Mouse (Mus musculus) gastrocnemius, adult 18-20 months (tissue): Measurements from ENCODE around the gene S100a16. TPM values are rescaled to one million over a fixed set of nuclear protein-coding genes. Genes with fewer than 3 reads are reported as not detected.

Experiments
- DNase-seq: peaks from one replicate; pipeline ENCODE4 v3.0.0; 2021; ENCODE audit warnings: low spot score
- total RNA-seq, 2 experiments: library from RNA; stranded (reverse); gene quantifications; 2 replicates each; pipeline ENCODE4 v1.2.3; 2021

S100a16 gene
- total RNA-seq, 2 experiments from 2014 or later, result 51.3 to 58.8 TPM

- DNase-seq, result peak; percentile 77
These were observed 48.5 kb downstream of the S100a16 start for GRCm38 (mm10) chr3:90585595-90585994.

- DNase-seq, result no peak
These were observed 49.1 kb downstream of the S100a16 start for GRCm38 (mm10) chr3:90586016-90586643.

- peak; percentile 87 for DNase-seq
These were observed 49.9 kb downstream of the S100a16 start for GRCm38 (mm10) chr3:90586906-90587305.

DNA sequence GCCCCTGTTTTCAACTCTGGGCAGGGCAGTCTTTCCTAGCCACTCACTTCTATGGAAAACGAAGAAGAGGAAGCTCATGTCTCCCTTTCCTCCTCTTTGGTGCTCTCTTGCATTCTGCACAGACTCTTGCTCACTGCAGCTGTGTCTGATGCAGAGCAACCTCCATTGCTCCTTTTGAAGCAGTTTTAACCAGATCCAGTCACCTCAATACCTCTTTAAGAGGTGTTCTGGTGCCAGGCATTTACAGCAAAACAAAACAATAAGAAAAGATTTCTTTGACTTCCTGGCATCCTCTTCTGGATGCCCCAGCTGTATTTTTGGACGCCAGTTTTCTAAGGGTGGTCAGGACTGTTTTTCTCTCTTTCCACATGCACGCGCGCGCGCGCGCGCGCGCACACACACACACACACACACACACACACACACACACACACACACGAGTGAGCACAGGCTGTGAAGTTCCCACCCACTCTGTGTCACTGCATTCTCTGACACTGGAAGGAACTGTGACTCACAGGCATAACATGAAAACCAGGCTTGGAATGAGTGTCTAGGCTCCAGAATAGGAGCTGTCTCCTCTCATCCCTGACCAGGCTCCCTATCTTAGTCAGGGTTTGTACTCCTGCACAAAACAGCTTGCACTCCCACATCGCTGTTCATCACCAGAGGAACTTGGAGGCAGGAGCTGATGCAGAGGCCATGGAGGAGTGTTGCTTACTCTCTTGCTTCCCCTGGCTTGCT, 50.5 kb downstream of the S100a16 start:
- peak; percentile 50 for DNase-seq

DNA sequence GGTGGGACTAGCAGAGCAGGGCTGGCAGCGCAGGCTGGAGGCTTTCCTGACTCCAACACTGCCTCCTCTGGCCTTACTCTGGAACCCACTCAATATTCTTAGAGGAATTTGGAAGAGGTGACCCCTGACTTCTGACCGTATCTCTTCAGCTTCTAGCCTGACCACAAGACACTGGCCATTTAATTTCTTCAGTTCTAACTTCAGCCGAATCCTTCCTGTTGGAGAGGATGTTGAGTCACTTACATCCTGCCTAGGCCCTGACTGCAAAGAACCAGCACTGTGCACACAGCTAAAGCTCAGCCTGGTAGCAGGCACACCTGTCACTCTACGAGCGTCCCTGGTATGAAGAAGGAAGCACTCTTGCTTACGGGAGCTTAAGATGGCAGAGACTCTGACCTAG, 52.3 kb downstream of the S100a16 start:
- DNase-seq, result no peak

- no peak for DNase-seq
These were observed 52.9 kb downstream of the S100a16 start, which contains the start of gene S100a2 for GRCm38 (mm10) chr3:90589947-90590346. Gene S100a2 (plus strand): TSS chr3:90590247.

Other genes with a start within 250 kb of the S100a16 start
- gene Gatad2b, start 244.1 kb upstream of the S100a16 start, total RNA-seq, result 10 to 100 TPM; 58.3 to 59.4 TPM
- gene Slc27a3, start 147.3 kb upstream of the S100a16 start, total RNA-seq, result 1 to 10 TPM; 1.0 to 1.1 TPM
- gene Ints3, start 103.6 kb upstream of the S100a16 start, total RNA-seq, result 10 to 100 TPM; 13.6 to 16.1 TPM
- 1 to 10 TPM; 6.0 to 7.1 TPM for gene Npr1, start 71.4 kb upstream of the S100a16 start, total RNA-seq
- 10 to 100 TPM; 25.2 to 26.7 TPM for gene Ilf2, start 61.1 kb upstream of the S100a16 start, total RNA-seq
- gene Snapin, start 46.2 kb upstream of the S100a16 start, total RNA-seq, result 10 to 100 TPM; 78.8 to 79.5 TPM
- 100 to 1,000 TPM in 1 of 2 experiments, 10 to 100 TPM in 1; 88.7 to 103 TPM for gene Chtop, start 27.8 kb upstream of the S100a16 start, total RNA-seq
- 100 to 1,000 TPM; 205 to 220 TPM for gene S100a1, start 22.9 kb upstream of the S100a16 start, total RNA-seq
- 10 to 100 TPM; 10.4 to 14.4 TPM for gene S100a13, start 22.8 kb upstream of the S100a16 start, total RNA-seq
- under 1 TPM in 1 of 2 experiments, not detected in 1; 0.39 TPM for gene S100a14, start 10.4 kb upstream of the S100a16 start, total RNA-seq
- gene S100a3, start 23.3 kb downstream of the S100a16 start, total RNA-seq, result not detected
- not detected for gene S100a2, start 53.0 kb downstream of the S100a16 start, total RNA-seq
- gene Gm42674, start 64.7 kb downstream of the S100a16 start, total RNA-seq, result not detected
- gene S100a4, start 66.5 kb downstream of the S100a16 start, total RNA-seq, result 10 to 100 TPM; 10.1 to 17.7 TPM
- gene S100a5, start 71.3 kb downstream of the S100a16 start, total RNA-seq, result 1 to 10 TPM in 1 of 2 experiments, not detected in 1; 2.5 TPM
- gene S100a6, start 75.6 kb downstream of the S100a16 start, total RNA-seq, result 100 to 1,000 TPM in 1 of 2 experiments, 10 to 100 TPM in 1; 63.5 to 106 TPM
- not detected for gene S100a7a, start 116.8 kb downstream of the S100a16 start, total RNA-seq
- gene S100a8, start 131.7 kb downstream of the S100a16 start, total RNA-seq, result not detected
- gene S100a9, start 158.5 kb downstream of the S100a16 start, total RNA-seq, result not detected
- not detected for gene Pglyrp4, start 189.7 kb downstream of the S100a16 start, total RNA-seq
- gene Gm5849, start 240.6 kb downstream of the S100a16 start, total RNA-seq, result not detected